Mouse (Mus musculus): ENCODE results near the gene Zmiz2.
"Not testable (repeated sequence)": the region's sequence is repeated elsewhere in the genome, so short reads cannot be mapped to it uniquely, and the experiment has no call there.

- not testable (repeated sequence) for TF ChIP-seq USF1 (IDR thresholded peaks at IDR 0.05; ENCODE audit: low read depth, low read length); POLR2A (IDR thresholded peaks at IDR 0.05; ENCODE audit: control insufficient read depth in 1 of 2, insufficient read depth in 1 of 2, low read depth in 1 of 2, low read length in 2 of 2, poor library complexity in 1 of 2); HCFC1 (IDR thresholded peaks at IDR 0.05; ENCODE audit: low read depth, low read length); KAT2A (conservative IDR thresholded peaks at IDR 0.05; ENCODE audit: low read depth, low read length); POLR2AphosphoS2 (IDR thresholded peaks at IDR 0.05; ENCODE audit: low read length); E2F4 (IDR thresholded peaks at IDR 0.05; ENCODE audit: borderline replicate concordance, low read depth, low read length); EP300 (IDR thresholded peaks at IDR 0.05; ENCODE audit: low read depth in 1 of 2, low read length in 2 of 2); UBTF (IDR thresholded peaks at IDR 0.05; ENCODE audit: borderline replicate concordance, insufficient read depth, low read depth, low read length); CTCF (IDR thresholded peaks at IDR 0.05 in 2 of 3, conservative IDR thresholded peaks at IDR 0.05 in 1 of 3; ENCODE audit: control insufficient read depth in 1 of 3, insufficient read depth in 1 of 3, low read depth in 2 of 3, low read length in 3 of 3, poor library complexity in 1 of 3, severe bottlenecking in 1 of 3); MYB (IDR thresholded peaks at IDR 0.05; ENCODE audit: low read depth, low read length); CHD2 (IDR thresholded peaks at IDR 0.05; ENCODE audit: low read length)
These were observed 20.9 kb upstream of the Zmiz2 start for GRCm38 (mm10) chr11:6367986-6368385.

All from MEL (cell line).